Mouse (Mus musculus): ENCODE measurements around the gene Twist2. TPM values are rescaled to one million over a fixed set of nuclear protein-coding genes. Genes with fewer than 3 reads are reported as not detected.
A peak's percentile ranks its signal among the peaks of the same experiment; 100 is the strongest.

The Twist2 gene
- total RNA-seq, 2 experiments from 2014 or later: 1.0 to 1.7 TPM

GRCm38 (mm10) chr1:91819237-91819636 is 18.0 kb downstream of the Twist2 start:
- no peak for DNase-seq

GRCm38 (mm10) chr1:91820531-91820930 is 19.3 kb downstream of the Twist2 start:
- DNase-seq: no peak

- DNase-seq: no peak
Measured at GRCm38 (mm10) chr1:91822316-91822824, 21.1 kb downstream of the Twist2 start.

GRCm38 (mm10) chr1:91823530-91823929 is 22.3 kb downstream of the Twist2 start:
- DNase-seq: no peak

GRCm38 (mm10) chr1:91823951-91824350 is 22.7 kb downstream of the Twist2 start:
- DNase-seq: no peak

GRCm38 (mm10) chr1:91825261-91825660 is 24.0 kb downstream of the Twist2 start:
- no peak for DNase-seq

- no peak for DNase-seq
Measured at GRCm38 (mm10) chr1:91831978-91832377, 30.7 kb downstream of the Twist2 start.

- peak in 1 of 2 experiments; percentile 12 for DNase-seq
Measured at GRCm38 (mm10) chr1:91839557-91839956, 38.3 kb downstream of the Twist2 start.

- DNase-seq: peak; percentile 21 to 44
Measured at GRCm38 (mm10) chr1:91839979-91840378, 38.7 kb downstream of the Twist2 start.

- DNase-seq: no peak
Measured at GRCm38 (mm10) chr1:91844236-91844635, 43.0 kb downstream of the Twist2 start.

GRCm38 (mm10) chr1:91844681-91845379 is 43.6 kb downstream of the Twist2 start:
- no peak for DNase-seq

- DNase-seq: no peak
Measured at GRCm38 (mm10) chr1:91845380-91845957, 44.2 kb downstream of the Twist2 start.

GRCm38 (mm10) chr1:91851300-91851699 is 50.0 kb downstream of the Twist2 start:
- no peak for DNase-seq

- DNase-seq: no peak
Measured at GRCm38 (mm10) chr1:91856771-91857664, 55.8 kb downstream of the Twist2 start.

GRCm38 (mm10) chr1:91858101-91858790 is 57.0 kb downstream of the Twist2 start:
- DNase-seq: no peak

GRCm38 (mm10) chr1:91858901-91859300 is 57.6 kb downstream of the Twist2 start:
- no peak for DNase-seq

GRCm38 (mm10) chr1:91861511-91861910 is 60.2 kb downstream of the Twist2 start:
- no peak for DNase-seq

GRCm38 (mm10) chr1:91866001-91866400 is 64.7 kb downstream of the Twist2 start:
- no peak for DNase-seq

GRCm38 (mm10) chr1:91871101-91871500 is 69.8 kb downstream of the Twist2 start:
- DNase-seq: no peak

- no peak for DNase-seq
Measured at GRCm38 (mm10) chr1:91872388-91873059, 71.3 kb downstream of the Twist2 start.

GRCm38 (mm10) chr1:91873572-91874285 is 72.5 kb downstream of the Twist2 start:
- DNase-seq: no peak

Measured in layer of hippocampus, postnatal 36 days (tissue).